Mouse (Mus musculus) hindbrain, embryonic 16.5 days (tissue): ENCODE data around the gene Atp13a3. TPM values are rescaled to one million over a fixed set of nuclear protein-coding genes. Genes with fewer than 3 reads are reported as not detected.

Experiments used
- ATAC-seq: fragments of 200-750 bp; cut with Nextera tagmentation; 2 replicates; pipeline ENCODE4 v1.8.0; 2017; ENCODE audit warnings: moderate TSS enrichment, moderate library complexity
- H3K27ac ChIP-seq: fragments of 300-500 bp; sonication (generic); 2 replicates; pipeline ENCODE4 v1.5.1; 2014; ENCODE audit warnings: low read depth, mild to moderate bottlenecking, control low read depth, low read length, moderate library complexity
- H3K27me3 ChIP-seq: fragments of 300-500 bp; sonication (generic); replicated peaks from 2 replicates; pipeline ENCODE4 v1.6.1; 2014; ENCODE audit warnings: low read length; ENCODE audit not compliant: control insufficient read depth, insufficient read depth
- H3K36me3 ChIP-seq: fragments of 300-500 bp; sonication (generic); 2 replicates; pipeline ENCODE4 v1.6.1; 2014; ENCODE audit warnings: mild to moderate bottlenecking, low read length, moderate library complexity, mixed read lengths; ENCODE audit not compliant: control insufficient read depth, insufficient read depth
- H3K4me1 ChIP-seq: fragments of 300-500 bp; sonication (generic); 2 replicates; pipeline ENCODE4 v1.6.1; 2014; ENCODE audit warnings: low read depth, low read length; ENCODE audit not compliant: control insufficient read depth, insufficient read depth
- H3K4me2 ChIP-seq: fragments of 300-500 bp; sonication (generic); 2 replicates; pipeline ENCODE4 v1.6.1; 2014; ENCODE audit warnings: mild to moderate bottlenecking, low read length, control low read depth, moderate library complexity
- H3K4me3 ChIP-seq: fragments of 300-500 bp; sonication (generic); 2 replicates; pipeline ENCODE4 v1.5.1; 2014; ENCODE audit warnings: mild to moderate bottlenecking, low read length, control low read depth, moderate library complexity
- H3K9ac ChIP-seq: fragments of 300-500 bp; sonication (generic); 2 replicates; pipeline ENCODE4 v1.6.1; 2014; ENCODE audit warnings: low read depth, mild to moderate bottlenecking, control low read depth, low read length, moderate library complexity
- H3K9me3 ChIP-seq: fragments of 300-500 bp; sonication (generic); 2 replicates; pipeline ENCODE4 v1.6.1; 2014; ENCODE audit warnings: mild to moderate bottlenecking, low read length, moderate library complexity; ENCODE audit not compliant: control insufficient read depth
- WGBS: fragments of 180-500 bp; shearing (Covaris S2); extraction: QIAGEN DNeasy Blood & Tissue Kit; methylation state at CpG from one replicate; pipeline ENCODE4 v1.1.7; 2014; 5-methylcytosine and 5-hydroxymethylcytosine counted together
- polyA plus RNA-seq: library from polyadenylated mRNA; unstranded; fragments of >200 nt; fragmentation: Nextera tagmentation; extraction: Ambion mirVana; gene quantifications from 2 replicates; pipeline ENCODE4 v1.2.1, GENCODE M21; 2015

The Atp13a3 gene
- polyA plus RNA-seq, 1 experiment from 2014 or later: 5.7 TPM

DNA sequence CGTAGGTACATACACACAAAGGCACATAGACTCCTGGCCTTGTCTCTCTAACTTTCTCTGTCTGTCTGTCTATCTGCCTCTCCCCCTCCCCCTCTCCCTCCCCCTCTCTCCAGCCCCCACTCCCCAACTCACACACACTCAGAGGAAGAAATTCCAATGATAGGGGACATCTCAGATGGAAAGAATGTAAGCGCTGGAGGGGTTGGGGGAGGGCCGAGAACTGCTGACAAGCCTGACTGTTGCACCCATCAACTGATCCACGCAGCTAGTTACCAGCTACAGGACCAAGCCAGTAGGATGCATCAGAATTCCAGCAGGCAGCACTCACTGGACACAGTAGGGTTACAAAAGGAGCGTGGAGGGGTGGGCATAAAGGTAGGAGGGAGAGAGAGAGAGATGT is 34.1 kb upstream of the Atp13a3 start:
- Histone ChIP-seq H3K27me3 (no peaks in the 10 kb centered on the region), H3K4me3 (no peak overlapping the region), H3K9me3 (no peaks in the 10 kb centered on the region), H3K4me2 (no peak overlapping the region), H3K27ac (no peak overlapping the region), H3K9ac (no peak overlapping the region), H3K4me1 (no peaks in the 10 kb centered on the region), H3K36me3 (no peaks in the 10 kb centered on the region)
- no peak for ATAC-seq
- 84% methylated on average over 5 of the region's 5 CpGs for WGBS

DNA sequence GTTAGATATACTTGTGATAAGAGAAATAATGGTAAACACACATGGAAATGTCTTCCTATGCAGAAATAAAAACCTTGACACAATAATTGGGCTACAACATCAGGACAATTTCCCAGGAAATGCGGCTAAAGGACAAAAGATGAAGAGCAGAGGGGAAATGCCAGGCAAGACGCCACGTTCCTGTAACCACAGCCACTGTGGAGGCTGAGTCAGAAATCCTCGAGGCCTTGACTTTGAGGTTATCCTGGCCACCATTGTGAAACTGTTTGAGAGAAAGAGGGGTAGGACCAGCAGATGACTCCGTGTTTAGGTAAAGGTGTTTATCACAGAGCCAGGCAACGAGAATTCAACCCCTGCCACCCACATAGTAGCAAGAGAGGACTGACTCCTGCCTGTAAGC is 33.6 kb upstream of the Atp13a3 start:
- Histone ChIP-seq H3K4me2 (no peak overlapping the region), H3K27me3 (no peaks in the 10 kb centered on the region), H3K4me1 (no peaks in the 10 kb centered on the region), H3K4me3 (no peak overlapping the region), H3K9ac (no peak overlapping the region), H3K27ac (no peak overlapping the region), H3K9me3 (no peaks in the 10 kb centered on the region), H3K36me3 (no peaks in the 10 kb centered on the region)
- ATAC-seq: no peak
- WGBS: 85% methylated on average over 6 of the region's 6 CpGs

DNA sequence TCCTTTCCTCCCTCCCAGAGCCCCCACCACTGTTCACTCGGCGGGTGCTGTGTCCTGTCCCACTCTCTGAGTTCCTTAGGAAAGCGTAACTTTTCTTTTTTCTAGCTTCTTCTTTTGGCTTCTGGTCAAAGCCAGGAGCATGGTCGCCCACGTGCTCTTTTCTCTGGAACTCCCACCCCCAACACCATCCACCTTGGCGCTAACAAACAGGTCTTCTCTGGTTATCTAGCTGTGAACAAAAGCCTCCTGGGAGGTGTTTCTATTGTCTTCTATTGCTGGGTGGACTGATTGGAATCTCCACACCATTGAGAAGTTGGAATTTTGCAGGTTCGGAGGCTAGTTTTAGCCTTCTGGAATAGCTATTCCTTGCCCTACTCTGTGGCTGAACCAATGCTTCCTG is 30.5 kb upstream of the Atp13a3 start:
- Histone ChIP-seq H3K9ac (no peak overlapping the region), H3K4me1 (no peaks in the 10 kb centered on the region), H3K9me3 (no peaks in the 10 kb centered on the region), H3K27me3 (no peaks in the 10 kb centered on the region), H3K27ac (no peak overlapping the region), H3K4me2 (no peak overlapping the region), H3K36me3 (no peaks in the 10 kb centered on the region), H3K4me3 (no peak overlapping the region)
- no peak for ATAC-seq
- WGBS: 84% methylated on average over 7 of the region's 7 CpGs

DNA sequence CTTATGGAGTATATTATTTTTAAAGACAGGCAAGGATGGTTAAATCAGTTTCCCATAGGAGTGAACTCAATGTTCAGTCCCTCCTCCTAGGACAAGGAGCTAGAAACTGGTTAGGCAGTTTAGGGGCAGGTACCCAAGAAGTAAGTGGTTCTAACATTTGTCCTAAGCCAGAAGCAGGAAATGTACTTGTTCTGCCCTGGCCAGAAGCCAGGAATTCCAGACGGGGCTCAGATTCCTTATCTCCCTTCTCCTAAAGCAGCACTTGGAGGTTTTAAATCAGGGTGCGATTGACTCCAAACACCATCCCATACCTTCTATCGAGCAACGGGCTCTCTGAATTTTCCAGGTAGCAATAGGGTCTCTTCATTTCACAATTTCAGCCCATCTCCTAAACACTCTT is 29.6 kb upstream of the Atp13a3 start:
- H3K4me1 ChIP-seq: no peaks in the 10 kb centered on the region
- H3K9me3 ChIP-seq: no peaks in the 10 kb centered on the region
- 78% methylated on average over 4 of the region's 4 CpGs for whole genome bisulfite sequencing
- no peak overlapping the region for H3K27ac ChIP-seq
- no peak overlapping the region for H3K4me3 ChIP-seq
- no peak overlapping the region for H3K9ac ChIP-seq
- H3K27me3 ChIP-seq: no peaks in the 10 kb centered on the region
- ATAC-seq: no peak
- H3K4me2 ChIP-seq: no peak overlapping the region
- H3K36me3 ChIP-seq: no peaks in the 10 kb centered on the region

DNA sequence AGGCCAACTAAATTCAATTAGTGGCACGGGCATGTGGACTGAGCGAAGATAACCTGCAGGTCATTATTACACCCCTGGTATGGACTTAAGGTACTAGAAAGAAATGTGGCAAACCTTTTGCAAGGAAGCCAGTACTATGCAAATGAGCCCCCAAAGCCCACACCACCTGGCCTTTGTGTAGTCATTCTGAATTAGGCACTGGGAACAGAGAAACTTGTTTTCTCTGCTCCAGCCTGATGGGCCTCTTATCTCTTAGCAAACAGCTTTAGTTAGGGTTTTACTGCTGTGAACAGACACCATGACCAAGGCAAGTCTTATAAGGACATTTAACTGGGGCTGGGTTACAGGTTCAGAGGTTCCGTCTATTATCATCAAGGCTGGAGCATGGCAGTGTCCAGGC is 27.4 kb upstream of the Atp13a3 start:
- Histone ChIP-seq H3K27me3 (no peaks in the 10 kb centered on the region), H3K4me3 (no peak overlapping the region), H3K27ac (no peak overlapping the region), H3K4me2 (no peak overlapping the region), H3K9me3 (no peaks in the 10 kb centered on the region), H3K36me3 (no peaks in the 10 kb centered on the region), H3K9ac (no peak overlapping the region), H3K4me1 (no peaks in the 10 kb centered on the region)
- ATAC-seq: no peak
- WGBS: 85% methylated on average over 3 of the region's 3 CpGs

DNA sequence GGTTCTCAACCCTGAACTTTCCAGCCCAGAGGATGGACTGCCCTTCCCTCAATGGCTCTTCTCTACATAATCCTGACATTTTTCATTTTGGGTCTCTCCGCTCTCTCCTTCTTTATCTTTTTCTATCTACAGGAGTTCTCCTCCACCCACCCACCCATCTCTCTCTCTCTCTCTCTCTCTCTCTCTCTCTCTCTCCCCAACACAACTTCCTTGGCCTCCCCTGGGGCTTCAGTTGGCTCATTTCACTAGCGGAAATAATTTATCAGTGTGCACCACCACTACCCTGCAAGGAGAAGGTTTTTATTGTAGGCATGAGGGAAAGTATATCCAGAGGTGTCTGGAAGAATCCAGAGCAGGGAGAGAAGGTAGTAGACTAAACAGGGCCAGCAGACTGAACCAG is 26.3 kb upstream of the Atp13a3 start:
- no peak overlapping the region for H3K9ac ChIP-seq
- no peak overlapping the region for H3K4me3 ChIP-seq
- H3K27me3 ChIP-seq: no peaks in the 10 kb centered on the region
- H3K27ac ChIP-seq: no peak overlapping the region
- H3K9me3 ChIP-seq: no peaks in the 10 kb centered on the region
- H3K4me2 ChIP-seq: no peak overlapping the region
- H3K4me1 ChIP-seq: no peaks in the 10 kb centered on the region
- ATAC-seq: no peak
- WGBS: 85% methylated on average over 2 of the region's 2 CpGs
- no peaks in the 10 kb centered on the region for H3K36me3 ChIP-seq

DNA sequence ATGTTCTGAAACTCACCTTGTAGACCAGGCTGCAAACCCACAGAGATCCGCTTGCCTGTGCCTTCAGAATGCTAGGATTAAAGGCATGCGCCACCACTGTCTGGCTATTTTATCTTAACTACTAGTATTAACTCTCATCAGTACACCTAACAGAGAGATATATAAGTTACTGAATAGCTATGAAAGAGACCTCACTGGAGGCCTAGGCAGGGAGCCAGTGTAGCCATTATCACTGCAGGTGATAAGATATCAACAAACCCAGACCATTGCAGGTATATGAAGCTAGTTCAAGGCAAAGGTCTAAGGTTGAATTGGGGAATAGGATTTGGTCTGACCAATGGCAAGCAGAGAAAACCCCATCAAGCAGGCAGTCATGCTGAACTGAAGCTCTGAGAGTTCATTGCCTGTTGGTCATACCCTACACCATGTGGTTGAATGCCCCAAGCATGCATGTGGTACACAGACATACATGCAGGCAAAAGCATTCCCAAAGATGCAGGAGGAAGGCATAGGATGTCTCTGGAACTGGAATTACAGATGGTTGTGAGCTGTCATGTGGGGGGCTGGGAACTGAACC is 24.8 kb upstream of the Atp13a3 start:
- Histone ChIP-seq H3K27ac (no peak overlapping the region), H3K9ac (no peak overlapping the region), H3K4me1 (no peaks in the 10 kb centered on the region), H3K9me3 (no peaks in the 10 kb centered on the region), H3K27me3 (no peaks in the 10 kb centered on the region), H3K36me3 (no peaks in the 10 kb centered on the region), H3K4me2 (no peak overlapping the region), H3K4me3 (no peak overlapping the region)
- 100% methylated on average over 2 of the region's 2 CpGs for WGBS
- ATAC-seq: no peak

DNA sequence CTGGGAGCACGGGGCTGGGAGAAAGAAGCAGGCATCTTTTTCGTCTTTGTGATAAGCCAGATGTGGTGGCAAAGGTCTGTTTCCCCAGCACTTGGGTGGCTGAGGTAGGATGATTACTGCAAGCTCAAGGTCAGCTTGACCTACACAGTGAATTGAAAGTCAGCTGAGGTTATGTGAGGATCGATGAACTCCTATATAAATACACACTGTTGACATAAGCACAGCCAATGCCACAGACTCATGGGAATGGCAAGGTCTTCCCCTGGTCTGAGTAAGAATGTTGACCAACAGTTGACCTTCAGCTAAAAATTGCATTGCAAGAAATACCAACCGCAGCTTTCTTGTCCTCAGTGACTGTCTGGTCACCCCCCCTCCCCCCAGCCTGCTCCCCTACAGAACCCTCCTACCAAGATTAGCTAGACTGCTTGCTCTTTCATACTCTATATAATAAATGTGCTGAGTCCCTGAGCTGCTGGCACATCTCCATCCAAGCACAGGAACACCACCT is 23.0 kb upstream of the Atp13a3 start:
- no peak overlapping the region for H3K9ac ChIP-seq
- WGBS: 84% methylated on average over 4 of the region's 4 CpGs
- no peaks in the 10 kb centered on the region for H3K9me3 ChIP-seq
- ATAC-seq: no peak
- H3K4me2 ChIP-seq: no peak overlapping the region
- H3K36me3 ChIP-seq: no peaks in the 10 kb centered on the region
- H3K27me3 ChIP-seq: no peaks in the 10 kb centered on the region
- H3K4me3 ChIP-seq: no peak overlapping the region
- no peak overlapping the region for H3K27ac ChIP-seq
- H3K4me1 ChIP-seq: no peaks in the 10 kb centered on the region

DNA sequence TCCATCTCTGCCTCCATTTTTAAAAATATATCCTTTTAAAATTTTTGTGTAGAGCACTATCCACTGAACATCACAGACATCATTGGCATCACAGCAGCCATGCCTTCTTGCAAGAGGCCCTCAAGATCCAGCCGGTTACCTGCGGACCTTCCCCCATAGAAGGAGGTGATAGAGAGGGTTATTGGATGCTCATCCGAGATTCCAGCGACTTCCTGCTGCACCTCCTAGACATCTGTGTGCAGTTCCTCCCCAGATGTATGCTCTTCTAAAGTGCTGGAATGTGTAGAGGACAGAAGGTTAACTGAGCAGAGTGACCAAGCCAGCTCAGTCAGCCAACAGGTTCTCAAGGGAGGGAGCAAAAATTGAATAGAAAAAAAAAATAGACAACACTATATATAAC is 21.7 kb upstream of the Atp13a3 start:
- H3K9ac ChIP-seq: no peak overlapping the region
- 88% methylated on average over 4 of the region's 4 CpGs for WGBS
- H3K36me3 ChIP-seq: no peaks in the 10 kb centered on the region
- no peak overlapping the region for H3K4me2 ChIP-seq
- no peak for ATAC-seq
- H3K4me3 ChIP-seq: no peak overlapping the region
- H3K4me1 ChIP-seq: no peaks in the 10 kb centered on the region
- no peaks in the 10 kb centered on the region for H3K27me3 ChIP-seq
- H3K9me3 ChIP-seq: no peaks in the 10 kb centered on the region
- H3K27ac ChIP-seq: no peak overlapping the region

DNA sequence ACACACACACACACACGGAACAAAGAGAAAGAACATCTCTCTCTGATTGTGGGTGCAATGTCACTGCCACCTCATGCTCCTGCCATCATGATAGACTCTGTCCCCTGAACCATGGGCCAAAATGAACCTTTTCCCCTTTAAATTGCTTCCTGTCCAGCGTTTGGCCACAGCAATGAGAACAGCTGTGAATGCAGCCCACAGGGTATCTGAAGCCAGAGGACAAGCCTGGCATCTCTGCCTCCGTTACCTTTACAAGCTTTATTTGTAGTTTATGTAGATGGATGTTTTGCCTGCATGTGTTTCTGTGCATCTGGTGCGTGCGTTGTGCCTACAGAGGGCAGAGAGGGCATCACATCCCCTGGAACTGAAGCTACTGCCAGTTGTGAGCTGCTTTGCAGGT is 21.2 kb upstream of the Atp13a3 start:
- no peak for ATAC-seq
- Histone ChIP-seq H3K4me3 (no peak overlapping the region), H3K27ac (no peak overlapping the region), H3K9ac (no peak overlapping the region), H3K27me3 (no peaks in the 10 kb centered on the region), H3K4me2 (no peak overlapping the region), H3K4me1 (no peaks in the 10 kb centered on the region), H3K9me3 (no peaks in the 10 kb centered on the region), H3K36me3 (no peaks in the 10 kb centered on the region)
- WGBS: 83% methylated on average over 5 of the region's 5 CpGs
